Mouse (Mus musculus) heart, adult 2 months (tissue): ENCODE data around the gene Necap1. TPM values are rescaled to one million over a fixed set of nuclear protein-coding genes. Genes with fewer than 3 reads are reported as not detected.

Experiments used
- DNase-seq, 2 experiments: peaks; one replicate each; pipeline ENCODE4 v3.0.0; 2021
- H3K27ac ChIP-seq: fragments of 200-600 bp; 2 replicates; pipeline ENCODE4 v1.8.1; 2022
- H3K27me3 ChIP-seq: fragments of 200-500 bp; 2 replicates; pipeline ENCODE4 v1.6.1; 2012; ENCODE audit warnings: mild to moderate bottlenecking, low read length, inconsistent platforms, mixed read lengths; ENCODE audit not compliant: control insufficient read depth, insufficient read depth
- H3K36me3 ChIP-seq: fragments of 200-500 bp; 2 replicates; pipeline ENCODE4 v1.6.1; 2012; ENCODE audit warnings: low read length, inconsistent platforms; ENCODE audit not compliant: control insufficient read depth, insufficient read depth
- H3K4me1 ChIP-seq: fragments of 200-500 bp; 2 replicates; pipeline ENCODE4 v1.6.1; 2011; ENCODE audit warnings: low read length; ENCODE audit not compliant: control insufficient read depth, insufficient read depth
- H3K4me3 ChIP-seq: fragments of 200-600 bp; 2 replicates; pipeline ENCODE4 v1.8.1; 2022
- H3K79me2 ChIP-seq: fragments of 200-500 bp; replicated peaks from 2 replicates; pipeline ENCODE4 v1.6.1; 2012; ENCODE audit warnings: mild to moderate bottlenecking, inconsistent platforms, low read length, moderate library complexity, mixed read lengths; ENCODE audit not compliant: control insufficient read depth, insufficient read depth
- H3K9ac ChIP-seq: fragments of 200-500 bp; 2 replicates; pipeline ENCODE4 v1.6.1; 2012; ENCODE audit warnings: low read depth, mild to moderate bottlenecking, control low read depth, inconsistent platforms, low read length, mixed read lengths
- CTCF ChIP-seq: fragments of 200-600 bp; IDR thresholded peaks from 2 replicates; pipeline ENCODE4 v1.8.1; 2022; ENCODE audit warnings: antibody characterized with exemption, mild to moderate bottlenecking, moderate library complexity
- EP300 ChIP-seq: fragments of 200-500 bp; IDR thresholded peaks from 2 replicates; pipeline ENCODE4 v1.6.1; 2011; ENCODE audit warnings: low read depth, low read length, control low read depth; ENCODE audit not compliant: insufficient read depth
- POLR2A ChIP-seq: fragments of 200-500 bp; IDR thresholded peaks from 2 replicates; pipeline ENCODE4 v1.6.1; 2011; ENCODE audit warnings: mild to moderate bottlenecking, low read depth, low read length, control low read depth; ENCODE audit not compliant: insufficient read depth
- WGBS: fragments of 180-500 bp; shearing (Covaris S2); methylation state at CpG from one replicate; pipeline ENCODE4 v1.1.7; 2018; 5-methylcytosine and 5-hydroxymethylcytosine counted together
- intact Hi-C: fragments of 180-260 bp; cut with DNase I; formaldehyde crosslinking; loops from one replicate; pipeline ENCODE4 v1.15.1; 2025
- polyA plus RNA-seq: library from polyadenylated mRNA; depleted of rRNA; stranded (reverse); fragments of >200 nt; gene quantifications from 2 replicates; pipeline ENCODE4 v1.2.3, GENCODE M21; 2012
- total RNA-seq, 2 experiments: library from RNA; stranded (reverse); gene quantifications; 2 replicates each; pipeline ENCODE4 v1.2.3; 2021

Necap1 gene
- total and polyA plus RNA-seq, 3 experiments = 16.2 to 22.6 (median 20.7) TPM

- 12% methylated on average over 7 of the region's 7 CpGs for WGBS
- Histone ChIP-seq H3K27ac (no peak within 1 kb of the TSS), H3K4me1 (no peaks in the 10 kb centered on the region), H3K79me2 (no peaks in the 10 kb centered on the region), H3K4me3 (no peak within 1 kb of the TSS), H3K9ac (no peak within 1 kb of the TSS), H3K27me3 (no peaks in the 10 kb centered on the region), H3K36me3 (no peaks in the 10 kb centered on the region)
- DNase-seq = peak in 1 of 2 experiments; percentile 33
- TF ChIP-seq CTCF (no peak), EP300 (no peak), POLR2A (peak; percentile 51; the same call in 1 of the 2 replicates)
- intact Hi-C loops = no loop called here
These were observed 18.3 kb upstream of the Necap1 start, which contains the start of gene C3ar1 for GRCm38 (mm10) chr6:122855955-122856354. C3ar1 (minus strand) TSS chr6:122856161.

GRCm38 (mm10) chr6:122862434-122862833, 11.8 kb upstream of the Necap1 start:
- no peak overlapping the region for H3K9ac ChIP-seq
- TF ChIP-seq CTCF (peak; percentile 35), EP300 (no peak), POLR2A (no peak)
- H3K4me3 ChIP-seq = no peak overlapping the region
- H3K27ac ChIP-seq = no peak overlapping the region
- intact Hi-C loops = no loop called here
- no peaks in the 10 kb centered on the region for H3K36me3 ChIP-seq
- no peak for DNase-seq
- H3K79me2 ChIP-seq = no peaks in the 10 kb centered on the region
- 72% methylated on average over 6 of the region's 6 CpGs for WGBS
- H3K4me1 ChIP-seq = no peaks in the 10 kb centered on the region
- no peaks in the 10 kb centered on the region for H3K27me3 ChIP-seq

- intact Hi-C loops = no loop called here
- no peaks in the 10 kb centered on the region for H3K79me2 ChIP-seq
- no peak overlapping the region for H3K4me3 ChIP-seq
- no peaks in the 10 kb centered on the region for H3K4me1 ChIP-seq
- no peak overlapping the region for H3K27ac ChIP-seq
- H3K9ac ChIP-seq = no peak overlapping the region
- DNase-seq = no peak
- H3K36me3 ChIP-seq = no peaks in the 10 kb centered on the region
- no peaks in the 10 kb centered on the region for H3K27me3 ChIP-seq
- TF ChIP-seq POLR2A (no peak), CTCF (no peak), EP300 (no peak)
- 89% methylated on average over 1 of the region's 1 CpGs for WGBS
These were observed 11.4 kb upstream of the Necap1 start for GRCm38 (mm10) chr6:122862871-122863270.

GRCm38 (mm10) chr6:122867914-122868313, 6.4 kb upstream of the Necap1 start:
- intact Hi-C loops = no loop called here
- no peak for DNase-seq

GRCm38 (mm10) chr6:122869846-122870245, 4.4 kb upstream of the Necap1 start:
- H3K79me2 ChIP-seq = no peaks in the 10 kb centered on the region
- intact Hi-C loops = loop anchor here (5.0 kb wide), 1 partner anchor 128 kb away; no protein-coding TSS in a partner anchor
- H3K27me3 ChIP-seq = no peaks in the 10 kb centered on the region
- no peak overlapping the region for H3K9ac ChIP-seq
- H3K36me3 ChIP-seq = no peaks in the 10 kb centered on the region
- H3K4me3 ChIP-seq = no peak overlapping the region
- TF ChIP-seq EP300 (no peak), POLR2A (no peak), CTCF (no peak)
- no peaks in the 10 kb centered on the region for H3K4me1 ChIP-seq
- DNase-seq = no peak
- no peak overlapping the region for H3K27ac ChIP-seq
- WGBS = 56% methylated on average over 11 of the region's 11 CpGs

More at GRCm38 (mm10) chr6:122867914-122868313, 6.4 kb upstream of the Necap1 start:
- no peak for TF ChIP-seq EP300
- peak; percentile 66 for TF ChIP-seq CTCF
- TF ChIP-seq POLR2A = no peak
- no peaks in the 10 kb centered on the region for H3K36me3 ChIP-seq
- no peaks in the 10 kb centered on the region for H3K27me3 ChIP-seq
- no peak overlapping the region for H3K27ac ChIP-seq
- no peak overlapping the region for H3K9ac ChIP-seq
- WGBS = 58% methylated on average over 4 of the region's 4 CpGs
- H3K79me2 ChIP-seq = no peaks in the 10 kb centered on the region
- no peaks in the 10 kb centered on the region for H3K4me1 ChIP-seq
- no peak overlapping the region for H3K4me3 ChIP-seq

GRCm38 (mm10) chr6:122872800-122873199, 1.5 kb upstream of the Necap1 start:
- no peaks in the 10 kb centered on the region; the same call in 1 of the 2 replicates for H3K4me1 ChIP-seq
- intact Hi-C loops = loop anchor here (2.0 to 5.0 kb wide), 2 partner anchors 68 to 130 kb away; no protein-coding TSS in a partner anchor
- TF ChIP-seq EP300 (no peak), CTCF (no peak), POLR2A (no peak)
- 84% methylated on average over 5 of the region's 5 CpGs for WGBS
- H3K36me3 ChIP-seq = peaks cover 6% of the 10 kb centered on the region
- H3K27ac ChIP-seq = no peak overlapping the region
- peak in 1 of 2 experiments; percentile 20 for DNase-seq
- H3K79me2 ChIP-seq = peaks cover 2% of the 10 kb centered on the region; the same call in 1 of the 2 replicates
- no peak overlapping the region for H3K4me3 ChIP-seq
- H3K27me3 ChIP-seq = no peaks in the 10 kb centered on the region
- no peak overlapping the region for H3K9ac ChIP-seq
